Mouse (Mus musculus) bone marrow, adult 2 months (tissue): ENCODE data around the gene Chmp6.

Source experiments
- CTCF ChIP-seq: fragments of 200-500 bp; IDR thresholded peaks from 2 replicates; pipeline ENCODE4 v1.5.1; 2011; ENCODE audit warnings: low read length, control low read depth; ENCODE audit not compliant: control insufficient read depth, insufficient read depth
- POLR2A ChIP-seq: fragments of 200-500 bp; IDR thresholded peaks from 2 replicates; pipeline ENCODE4 v1.6.1; 2011; ENCODE audit warnings: low read depth, mild to moderate bottlenecking, control low read depth, low read length, borderline replicate concordance; ENCODE audit not compliant: control insufficient read depth

GRCm38 (mm10) chr11:119920668-119921067 lies 7.4 kb downstream of the Chmp6 start:
- no peak for TF ChIP-seq CTCF
- TF ChIP-seq POLR2A, result no peak
